Mouse (Mus musculus): ENCODE data around the gene Stard13. TPM values are rescaled to one million over a fixed set of nuclear protein-coding genes. Genes with fewer than 3 reads are reported as not detected.

Gene Stard13
- total and polyA plus RNA-seq, 3 experiments, result not detected

GRCm38 (mm10) chr5:151202925-151203324 is 30.7 kb downstream of the Stard13 start:
- Histone ChIP-seq H3K36me3 (ENCODE audit: control insufficient read depth in 1 of 2, insufficient read depth in 2 of 2, low read length in 2 of 2) (no peaks in the 10 kb centered on the region), H3K79me2 (ENCODE audit: control insufficient read depth, insufficient read depth, low read length, poor library complexity) (no peaks in the 10 kb centered on the region), H3K4me1 (ENCODE audit: control insufficient read depth in 1 of 2, insufficient read depth in 2 of 2, low read length in 2 of 2) (no peaks in the 10 kb centered on the region), H3K4me3 (ENCODE audit: control insufficient read depth in 1 of 2, insufficient read depth in 1 of 2, low read depth in 2 of 2, low read length in 2 of 2) (no peak overlapping the region), H3K9me3 (replicated peaks; ENCODE audit: insufficient read depth, low read length) (no peaks in the 10 kb centered on the region), H3K27me3 (ENCODE audit: control insufficient read depth in 1 of 2, insufficient read depth in 2 of 2, low read length in 2 of 2) (no peaks in the 10 kb centered on the region), H3K27ac (ENCODE audit: control insufficient read depth, low read depth, low read length) (no peak overlapping the region), H3K9ac (ENCODE audit: control insufficient read depth, low read depth, low read length, poor library complexity, severe bottlenecking) (no peak overlapping the region)
- TF ChIP-seq MEF2A (IDR thresholded peaks at IDR 0.05; ENCODE audit: extremely low read depth, insufficient replicate concordance, low read depth, low read length, poor library complexity, severe bottlenecking), result no peak
- no peak for TF ChIP-seq ZMIZ1 (IDR thresholded peaks at IDR 0.05; ENCODE audit: low read depth, low read length)
- no peak for TF ChIP-seq CHD1 (IDR thresholded peaks at IDR 0.05; ENCODE audit: low read depth, low read length)
- no peak for TF ChIP-seq USF2 (IDR thresholded peaks at IDR 0.05; ENCODE audit: borderline replicate concordance in 1 of 2, insufficient read depth in 1 of 2, low read depth in 1 of 2, low read length in 2 of 2)
- no peak for TF ChIP-seq MYB (IDR thresholded peaks at IDR 0.05; ENCODE audit: low read depth, low read length)
- no peak for TF ChIP-seq GATA1 (IDR thresholded peaks at IDR 0.05; ENCODE audit: low read depth, low read length)
- no peak for TF ChIP-seq NELFE (IDR thresholded peaks at IDR 0.05; ENCODE audit: low read depth, low read length)
- no peak for TF ChIP-seq MXI1 (IDR thresholded peaks at IDR 0.05; ENCODE audit: low read depth, low read length)
- TF ChIP-seq TCF12 (IDR thresholded peaks at IDR 0.05; ENCODE audit: low read depth, low read length), result no peak
- no peak for TF ChIP-seq USF1 (IDR thresholded peaks at IDR 0.05; ENCODE audit: low read depth, low read length)
- TF ChIP-seq TBP (IDR thresholded peaks at IDR 0.05; ENCODE audit: low read depth, low read length), result no peak
- no peak for TF ChIP-seq EP300 (IDR thresholded peaks at IDR 0.05; ENCODE audit: low read depth in 1 of 2, low read length in 2 of 2)
- TF ChIP-seq ZNF384 (IDR thresholded peaks at IDR 0.05; ENCODE audit: low read depth, low read length), result no peak
- TF ChIP-seq MAFK (IDR thresholded peaks at IDR 0.05; ENCODE audit: borderline replicate concordance, low read depth, low read length), result no peak
- TF ChIP-seq ZKSCAN1 (IDR thresholded peaks at IDR 0.05; ENCODE audit: low read depth, low read length), result no peak
- no peak for TF ChIP-seq POLR2AphosphoS5 (IDR thresholded peaks at IDR 0.05; ENCODE audit: borderline replicate concordance, low read depth, low read length)
- no peak for TF ChIP-seq MYC (IDR thresholded peaks at IDR 0.05; ENCODE audit: low read depth, low read length)
- DNase-seq (ENCODE audit: low read depth, low spot score), result no peak

GRCm38 (mm10) chr5:151201220-151201619 is 32.4 kb downstream of the Stard13 start:
- H3K4me3 ChIP-seq (ENCODE audit: control insufficient read depth in 1 of 2, insufficient read depth in 1 of 2, low read depth in 2 of 2, low read length in 2 of 2), result no peak overlapping the region
- no peaks in the 10 kb centered on the region for H3K79me2 ChIP-seq (ENCODE audit: control insufficient read depth, insufficient read depth, low read length, poor library complexity)
- DNase-seq (ENCODE audit: low read depth, low spot score), result no peak
- TF ChIP-seq CHD1 (IDR thresholded peaks at IDR 0.05; ENCODE audit: low read depth, low read length) (no peak), MAZ (IDR thresholded peaks at IDR 0.05; ENCODE audit: low read depth, low read length) (no peak), NELFE (IDR thresholded peaks at IDR 0.05; ENCODE audit: low read depth, low read length) (no peak), SMC3 (IDR thresholded peaks at IDR 0.05; ENCODE audit: low read depth, low read length) (no peak), MYC (IDR thresholded peaks at IDR 0.05; ENCODE audit: low read depth, low read length) (no peak), GATA1 (IDR thresholded peaks at IDR 0.05; ENCODE audit: low read depth, low read length) (no peak), CHD2 (IDR thresholded peaks at IDR 0.05; ENCODE audit: low read length) (no peak), EP300 (IDR thresholded peaks at IDR 0.05; ENCODE audit: low read depth in 1 of 2, low read length in 2 of 2) (no peak), POLR2AphosphoS5 (IDR thresholded peaks at IDR 0.05; ENCODE audit: borderline replicate concordance, low read depth, low read length) (no peak), ZNF384 (IDR thresholded peaks at IDR 0.05; ENCODE audit: low read depth, low read length) (no peak), KAT2A (conservative IDR thresholded peaks at IDR 0.05; ENCODE audit: low read depth, low read length) (no peak), RCOR1 (IDR thresholded peaks at IDR 0.05; ENCODE audit: low read depth, low read length) (no peak), JUND (IDR thresholded peaks at IDR 0.05; ENCODE audit: low read depth, low read length) (no peak), MXI1 (IDR thresholded peaks at IDR 0.05; ENCODE audit: low read depth, low read length) (no peak), RAD21 (IDR thresholded peaks at IDR 0.05; ENCODE audit: low read depth, low read length) (no peak), TAL1 (IDR thresholded peaks at IDR 0.05; ENCODE audit: low read length) (no peak), USF1 (IDR thresholded peaks at IDR 0.05; ENCODE audit: low read depth, low read length) (no peak), HCFC1 (IDR thresholded peaks at IDR 0.05; ENCODE audit: low read depth, low read length) (no peak), E2F4 (IDR thresholded peaks at IDR 0.05; ENCODE audit: borderline replicate concordance, low read depth, low read length) (no peak), POLR2AphosphoS2 (IDR thresholded peaks at IDR 0.05; ENCODE audit: low read length) (no peak)
- H3K4me1 ChIP-seq (ENCODE audit: control insufficient read depth in 1 of 2, insufficient read depth in 2 of 2, low read length in 2 of 2), result no peaks in the 10 kb centered on the region
- no peak overlapping the region for H3K9ac ChIP-seq (ENCODE audit: control insufficient read depth, low read depth, low read length, poor library complexity, severe bottlenecking)
- no peaks in the 10 kb centered on the region for H3K9me3 ChIP-seq (replicated peaks; ENCODE audit: insufficient read depth, low read length)
- no peak overlapping the region for H3K27ac ChIP-seq (ENCODE audit: control insufficient read depth, low read depth, low read length)
- H3K27me3 ChIP-seq (ENCODE audit: control insufficient read depth in 1 of 2, insufficient read depth in 2 of 2, low read length in 2 of 2), result no peaks in the 10 kb centered on the region
- no peaks in the 10 kb centered on the region for H3K36me3 ChIP-seq (ENCODE audit: control insufficient read depth in 1 of 2, insufficient read depth in 2 of 2, low read length in 2 of 2)

All from MEL (cell line).